Mouse (Mus musculus): ENCODE measurements around the gene Ppfibp2. TPM values are rescaled to one million over a fixed set of nuclear protein-coding genes. Genes with fewer than 3 reads are reported as not detected.

Ppfibp2 gene
- 10 to 100 TPM; 35.0 to 38.0 TPM for total RNA-seq (2023)

DNA sequence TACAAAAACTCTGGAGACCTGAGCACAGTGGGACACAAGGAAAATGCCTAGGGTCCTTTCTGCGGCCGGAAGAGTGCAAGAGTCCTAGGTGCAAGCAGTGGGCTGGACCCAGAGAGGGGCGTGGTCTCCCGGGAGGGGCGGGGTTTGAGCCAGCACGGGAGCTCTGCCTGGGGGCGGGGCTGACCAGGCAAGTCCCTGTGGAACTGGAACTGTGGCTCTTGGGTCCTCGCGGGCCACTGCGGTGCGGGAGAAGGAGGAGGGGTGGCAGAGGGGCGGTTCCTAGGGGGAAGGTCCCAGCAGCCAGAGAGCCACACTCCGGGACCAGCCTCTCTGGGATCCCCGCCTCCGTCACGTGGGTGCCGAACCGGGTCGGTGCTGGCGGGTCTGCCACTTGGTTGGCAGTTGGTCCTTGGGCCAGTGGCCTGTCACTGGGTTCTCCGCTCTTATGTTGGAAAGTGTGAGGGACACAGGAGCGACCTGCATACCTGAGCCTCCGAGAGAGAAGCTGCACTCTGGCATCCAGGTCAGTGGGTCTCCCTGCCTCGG lies at the start of gene Ppfibp2:
Gene Ppfibp2 (plus strand): TSS at position 351 of the 546 bp plus-strand sequence.

GRCm38 (mm10) chr7:107567261-107567671 lies 27.7 kb upstream of the Ppfibp2 start, which contains the start of gene Olfml1:
Olfml1 (plus strand) TSS chr7:107567446.

DNA sequence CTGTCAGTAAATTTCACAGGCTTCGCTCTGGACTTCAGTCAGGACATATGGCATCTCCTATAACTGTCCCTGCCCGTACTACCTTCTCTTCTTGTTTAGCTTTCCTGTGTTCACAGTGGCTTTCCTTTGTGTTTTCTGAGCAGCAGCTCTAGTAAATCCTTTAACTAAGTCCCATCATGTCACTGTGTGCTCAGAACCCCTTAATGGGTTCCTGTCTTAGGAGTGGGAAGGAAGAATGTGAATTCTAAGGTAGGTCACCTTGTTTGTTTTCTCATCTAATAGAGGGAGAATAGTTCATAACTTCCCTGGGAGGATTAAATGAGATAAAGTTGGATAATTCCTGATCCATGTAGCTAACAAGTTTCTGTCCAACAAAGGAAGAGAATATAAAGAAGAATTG lies 30.1 kb downstream of the Ppfibp2 start, which contains the start of gene 5330417H12Rik:
Gene 5330417H12Rik (minus strand): TSS at position 101 of the 400 bp plus-strand sequence.

GRCm38 (mm10) chr7:107757308-107758151 lies 162.5 kb downstream of the Ppfibp2 start, which contains the start of gene Cyb5r2:
Cyb5r2 (minus strand) TSS chr7:107758032.

Other genes starting within 250 kb of the Ppfibp2 start
- gene Syt9, start 224.5 kb upstream of the Ppfibp2 start, total RNA-seq (2023), result not detected
- not detected for gene Olfml1, start 27.8 kb upstream of the Ppfibp2 start, total RNA-seq (2023)
- gene 5330417H12Rik, start 30.0 kb downstream of the Ppfibp2 start, total RNA-seq (2023), result not detected
- not detected for gene Cyb5r2, start 162.8 kb downstream of the Ppfibp2 start, total RNA-seq (2023)
- not detected for gene Ovch2, start 206.0 kb downstream of the Ppfibp2 start, total RNA-seq (2023)
- not detected for gene Olfr467, start 217.1 kb downstream of the Ppfibp2 start, total RNA-seq (2023)
- not detected for gene Olfr469, start 230.3 kb downstream of the Ppfibp2 start, total RNA-seq (2023)

Data from monocyte, adult 59 days (primary cell).